Comparison of ENCODE assay signal across 8 mouse cellular contexts in the genomic region with DNA sequence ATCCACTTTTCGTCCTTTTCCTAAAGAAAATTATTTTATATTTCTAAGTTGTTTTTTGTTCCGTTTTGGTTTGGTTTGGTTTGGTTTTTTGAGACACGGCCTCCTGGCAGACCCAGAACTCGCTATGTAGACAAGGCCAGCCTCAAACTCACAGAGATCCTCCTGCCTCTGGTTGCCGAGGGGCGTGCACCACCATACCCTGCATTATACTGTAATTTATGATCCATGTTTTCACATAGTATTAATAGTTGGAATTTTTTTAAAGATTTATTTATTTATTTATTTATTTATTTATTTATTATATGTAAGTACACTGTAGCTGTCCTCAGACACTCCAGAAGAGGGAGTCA. TPM values are rescaled to one million over a fixed set of nuclear protein-coding genes. Genes with fewer than 3 reads are reported as not detected.
DNase-seq lines count a peak whose midpoint lies in the region; ATAC-seq and TF ChIP-seq lines count a peak whose summit lies in the region.

No protein-coding gene starts in this region.

- H3K4me1 ChIP-seq in heart, embryonic 14.5 days (ENCODE audit: control insufficient read depth in 2 of 2, insufficient read depth in 2 of 2, low read length in 2 of 2) = peaks cover 2 to 11% of the 10 kb centered on the region in 2 experiments; a peak in 3 of 4 replicates
- H3K4me1 ChIP-seq in G1E (ENCODE audit: insufficient read depth, low read depth, low read length) = peaks cover 20% of the 10 kb centered on the region
- H3K4me1 ChIP-seq in hindbrain, embryonic 12.5 days = peaks cover 9% of the 10 kb centered on the region
- H3K4me1 ChIP-seq in midbrain, embryonic 12.5 days = peaks cover 13% of the 10 kb centered on the region

- H3K9me3 ChIP-seq in heart, embryonic 14.5 days (ENCODE audit: control insufficient read depth, low read length) = no peaks in the 10 kb centered on the region
- H3K9me3 ChIP-seq in G1E (replicated peaks) = no peaks in the 10 kb centered on the region
- H3K9me3 ChIP-seq in hindbrain, embryonic 12.5 days (replicated peaks) = no peaks in the 10 kb centered on the region
- H3K9me3 ChIP-seq in midbrain, embryonic 12.5 days = no peaks in the 10 kb centered on the region

- H3K36me3 ChIP-seq in heart, embryonic 14.5 days (ENCODE audit: control insufficient read depth, insufficient read depth, low read length) = peaks cover 9% of the 10 kb centered on the region; the same call in 1 of the 2 replicates
- peaks cover 24% of the 10 kb centered on the region for H3K36me3 ChIP-seq in G1E (replicated peaks)
- H3K36me3 ChIP-seq in hindbrain, embryonic 12.5 days = no peaks in the 10 kb centered on the region
- no peaks in the 10 kb centered on the region for H3K36me3 ChIP-seq in midbrain, embryonic 12.5 days

- H3K4me2 ChIP-seq in heart, embryonic 14.5 days (ENCODE audit: low read length) = peak overlapping the region; percentile 69
- H3K4me2 ChIP-seq in hindbrain, embryonic 12.5 days (replicated peaks) = peak overlapping the region; percentile 59
- H3K4me2 ChIP-seq in midbrain, embryonic 12.5 days (replicated peaks) = peak overlapping the region; percentile 83

- peak overlapping the region; percentile 77 to 79 for H3K4me3 ChIP-seq in heart, embryonic 14.5 days (ENCODE audit: control insufficient read depth in 1 of 2, insufficient read depth in 1 of 2, low read depth in 1 of 2, low read length in 2 of 2)
- H3K4me3 ChIP-seq in G1E (ENCODE audit: low read depth, low read length) = peak overlapping the region; percentile 82
- peak overlapping the region; percentile 68 for H3K4me3 ChIP-seq in hindbrain, embryonic 12.5 days
- H3K4me3 ChIP-seq in midbrain, embryonic 12.5 days = peak overlapping the region; percentile 75

- ATAC-seq in heart, embryonic 14.5 days (ENCODE audit: insufficient number of reproducible peaks, insufficient read depth, low FRiP score, low read depth) = no peak
- no peak for ATAC-seq in G1E (ENCODE audit: extremely low read depth, insufficient number of reproducible peaks, low FRiP score, poor library complexity, severe bottlenecking)
- peak; percentile 61 for ATAC-seq in hindbrain, embryonic 12.5 days (ENCODE audit: low FRiP score)
- peak; percentile 69 for ATAC-seq in midbrain, embryonic 12.5 days (ENCODE audit: low FRiP score, low read depth)

- no peak for TF ChIP-seq CTCF in G1E (IDR thresholded peaks at IDR 0.05; ENCODE audit: low read depth, low read length)

- peak overlapping the region in 1 of 2 experiments; percentile 98; a peak in 1 of 4 replicates for H3K27ac ChIP-seq in heart, embryonic 14.5 days (replicated peaks in 1 of 2; ENCODE audit: control insufficient read depth in 1 of 2, insufficient read depth in 1 of 2, low read depth in 2 of 2, low read length in 2 of 2)
- peak overlapping the region; percentile 94; the same call in 1 of the 2 replicates for H3K27ac ChIP-seq in hindbrain, embryonic 12.5 days
- peak overlapping the region; percentile 93 for H3K27ac ChIP-seq in midbrain, embryonic 12.5 days (replicated peaks)

- peak overlapping the region; percentile 95 for H3K9ac ChIP-seq in heart, embryonic 14.5 days (ENCODE audit: low read length)
- peak overlapping the region; percentile 45; the same call in 1 of the 2 replicates for H3K9ac ChIP-seq in hindbrain, embryonic 12.5 days
- no peak overlapping the region; the same call in 1 of the 2 replicates for H3K9ac ChIP-seq in midbrain, embryonic 12.5 days (replicated peaks)

- H3K27me3 ChIP-seq in heart, embryonic 14.5 days (ENCODE audit: control insufficient read depth, insufficient read depth, low read length) = no peaks in the 10 kb centered on the region
- H3K27me3 ChIP-seq in G1E (ENCODE audit: insufficient read depth, low read length) = no peaks in the 10 kb centered on the region
- no peaks in the 10 kb centered on the region for H3K27me3 ChIP-seq in hindbrain, embryonic 12.5 days
- no peaks in the 10 kb centered on the region for H3K27me3 ChIP-seq in midbrain, embryonic 12.5 days

- intact Hi-C loops in heart, postnatal 36 days (cut with DNase I) = loop anchor here (1.0 to 2.0 kb wide), 2 partner anchors 22 to 56 kb away; no protein-coding TSS in a partner anchor

- WGBS in heart, embryonic 14.5 days = 16% methylated on average over 6 of the region's 6 CpGs
- 22% methylated on average over 6 of the region's 6 CpGs for WGBS in hindbrain, embryonic 12.5 days
- WGBS in midbrain, embryonic 12.5 days = 14% methylated on average over 6 of the region's 6 CpGs

- no peak for DNase-seq in heart, postnatal 36 days
- DNase-seq in G1E (ENCODE audit: low spot score) = no peak
- no peak for DNase-seq in right cerebral cortex, adult 18-20 months
- DNase-seq in adrenal gland, postnatal 14 days = no peak
- DNase-seq in urinary bladder, postnatal 14 days (ENCODE audit: low spot score) = no peak

RNA-seq across cellular contexts. Expression of a gene that starts 0.4 kb away (rescaled TPM):
- polyA plus RNA-seq in heart, embryonic 14.5 days (2014; fragmentation: Nextera tagmentation; extraction: Ambion mirVana) = 19.9 and 22.1 TPM in 2 replicates
- 10 to 100 TPM; 57.1 to 59.1 TPM for total RNA-seq in heart, postnatal 36 days (2021)
- total RNA-seq in G1E (2014; fragmentation: Nextera tagmentation) = 6.8 and 7.2 TPM in 2 replicates
- 7.9 and 8.2 TPM in 2 replicates for total RNA-seq in G1E (2017)
- 8.7 and 8.9 TPM in 2 replicates for polyA plus RNA-seq in G1E (2012)
- polyA plus RNA-seq in hindbrain, embryonic 12.5 days (2016; fragmentation: Nextera tagmentation; extraction: Ambion mirVana) = 26.1 and 26.6 TPM in 2 replicates
- 25.1 and 25.8 TPM in 2 replicates for polyA plus RNA-seq in midbrain, embryonic 12.5 days (2016; fragmentation: Nextera tagmentation; extraction: Ambion mirVana)
- total RNA-seq in adrenal gland, postnatal 14 days (2021) = 56.0 and 56.9 TPM in 2 replicates

RNA-seq across cellular contexts. Expression of a gene that starts 25.7 kb away (rescaled TPM):
- 65.6 and 71.2 TPM in 2 replicates for polyA plus RNA-seq in heart, embryonic 14.5 days (2014; fragmentation: Nextera tagmentation; extraction: Ambion mirVana)
- 10 to 100 TPM; 27.5 to 30.3 TPM for total RNA-seq in heart, postnatal 36 days (2021)
- 36.4 and 39.3 TPM in 2 replicates for total RNA-seq in G1E (2014; fragmentation: Nextera tagmentation)
- 89.5 and 107 TPM in 2 replicates for total RNA-seq in G1E (2017)
- 155 and 158 TPM in 2 replicates for polyA plus RNA-seq in G1E (2012)
- 145 and 153 TPM in 2 replicates for polyA plus RNA-seq in hindbrain, embryonic 12.5 days (2016; fragmentation: Nextera tagmentation; extraction: Ambion mirVana)
- polyA plus RNA-seq in midbrain, embryonic 12.5 days (2016; fragmentation: Nextera tagmentation; extraction: Ambion mirVana) = 148 and 149 TPM in 2 replicates
- 51.7 and 62.9 TPM in 2 replicates for total RNA-seq in adrenal gland, postnatal 14 days (2021)

RNA-seq across cellular contexts. Expression of a gene that starts 40.9 kb away (rescaled TPM):
- polyA plus RNA-seq in heart, embryonic 14.5 days (2014; fragmentation: Nextera tagmentation; extraction: Ambion mirVana) = 1,077 and 1,126 TPM in 2 replicates
- 100 to 1,000 TPM; 793 to 969 TPM for total RNA-seq in heart, postnatal 36 days (2021)
- total RNA-seq in G1E (2014; fragmentation: Nextera tagmentation) (1.6 and 1.8 TPM in 2 replicates), G1E (2017) (0.22 TPM in 1 of 2 replicates, not detected in the other)
- 1.5 and 2.6 TPM in 2 replicates for polyA plus RNA-seq in G1E (2012)
- 6.6 and 13.2 TPM in 2 replicates for polyA plus RNA-seq in hindbrain, embryonic 12.5 days (2016; fragmentation: Nextera tagmentation; extraction: Ambion mirVana)
- polyA plus RNA-seq in midbrain, embryonic 12.5 days (2016; fragmentation: Nextera tagmentation; extraction: Ambion mirVana) = 3.2 and 5.5 TPM in 2 replicates
- total RNA-seq in adrenal gland, postnatal 14 days (2021) = not detected in 2 replicates

RNA-seq across cellular contexts. Expression of a gene that starts 47.1 kb away (rescaled TPM):
- polyA plus RNA-seq in heart, embryonic 14.5 days (2014; fragmentation: Nextera tagmentation; extraction: Ambion mirVana) = 219 and 235 TPM in 2 replicates
- 100 to 1,000 TPM; 157 to 168 TPM for total RNA-seq in heart, postnatal 36 days (2021)
- total RNA-seq in G1E (2014; fragmentation: Nextera tagmentation) = 17.9 and 26.1 TPM in 2 replicates
- 75.1 and 89.8 TPM in 2 replicates for total RNA-seq in G1E (2017)
- polyA plus RNA-seq in G1E (2012) = 112 and 154 TPM in 2 replicates
- polyA plus RNA-seq in hindbrain, embryonic 12.5 days (2016; fragmentation: Nextera tagmentation; extraction: Ambion mirVana) = 137 and 162 TPM in 2 replicates
- polyA plus RNA-seq in midbrain, embryonic 12.5 days (2016; fragmentation: Nextera tagmentation; extraction: Ambion mirVana) = 154 and 158 TPM in 2 replicates
- total RNA-seq in adrenal gland, postnatal 14 days (2021) = 148 and 152 TPM in 2 replicates

Comparison
In these comparisons a context has a peak if more than half of its experiments do, and no peak if none do; other contexts are left out.
1. ATAC-seq: peak in hindbrain, embryonic 12.5 days (single experiment) and midbrain, embryonic 12.5 days (single experiment); none in heart, embryonic 14.5 days (single experiment) and G1E (single experiment).
2. RNA of a gene that starts 40.9 kb away (polyA plus RNA-seq): 1,077 to 1,126 TPM in heart, embryonic 14.5 days; 6.6 to 13.2 TPM in hindbrain, embryonic 12.5 days, 3.2 to 5.5 TPM in midbrain, embryonic 12.5 days and 1.5 to 2.6 TPM in G1E; every median in the first group is over 10 times any median in the second.
3. Peak in every context shown above with its lines, with median percentiles within 50 percentile points of each other: H3K4me2 ChIP-seq and H3K4me3 ChIP-seq.